Mouse (Mus musculus): ENCODE results near the gene Smad6. TPM values are rescaled to one million over a fixed set of nuclear protein-coding genes. Genes with fewer than 3 reads are reported as not detected.
A peak's percentile ranks its signal among the peaks of the same experiment; 100 is the strongest.

The Smad6 gene
- polyA plus RNA-seq, 1 experiment, result 2.0 TPM

- 45% methylated on average over 9 of the region's 9 CpGs for WGBS
- H3K27me3 ChIP-seq (ENCODE audit: control insufficient read depth, insufficient read depth, low read length), result no peaks in the 10 kb centered on the region
- TF ChIP-seq CTCF (IDR thresholded peaks at IDR 0.05; ENCODE audit: borderline replicate concordance, insufficient read depth, low read depth, low read length), result no peak
- TF ChIP-seq POLR2A (IDR thresholded peaks at IDR 0.05; ENCODE audit: borderline replicate concordance, insufficient read depth, low read length), result no peak
Measured at GRCm38 (mm10) chr9:64055162-64055561, 33.3 kb upstream of the Smad6 start.

GRCm38 (mm10) chr9:64053786-64054185 is 31.9 kb upstream of the Smad6 start:
- 67% methylated on average over 4 of the region's 4 CpGs for WGBS
- no peak for DNase-seq
- Histone ChIP-seq H3K27ac (ENCODE audit: insufficient read depth, low read length) (no peak overlapping the region), H3K27me3 (ENCODE audit: control insufficient read depth, insufficient read depth, low read length) (no peaks in the 10 kb centered on the region), H3K4me3 (replicated peaks; ENCODE audit: insufficient read depth, low read depth, low read length) (no peak overlapping the region), H3K4me1 (ENCODE audit: control insufficient read depth, insufficient read depth, low read length) (no peaks in the 10 kb centered on the region)
- TF ChIP-seq CTCF (IDR thresholded peaks at IDR 0.05; ENCODE audit: borderline replicate concordance, insufficient read depth, low read depth, low read length) (no peak), POLR2A (IDR thresholded peaks at IDR 0.05; ENCODE audit: borderline replicate concordance, insufficient read depth, low read length) (no peak)

More at GRCm38 (mm10) chr9:64055162-64055561, 33.3 kb upstream of the Smad6 start:
- Histone ChIP-seq H3K4me1 (ENCODE audit: control insufficient read depth, insufficient read depth, low read length) (no peaks in the 10 kb centered on the region), H3K4me3 (replicated peaks; ENCODE audit: insufficient read depth, low read depth, low read length) (no peak overlapping the region), H3K27ac (ENCODE audit: insufficient read depth, low read length) (no peak overlapping the region)
- DNase-seq, result no peak

- WGBS, result 94% methylated on average over 2 of the region's 2 CpGs
- H3K27ac ChIP-seq (ENCODE audit: insufficient read depth, low read length), result no peak overlapping the region
- no peak overlapping the region for H3K4me3 ChIP-seq (replicated peaks; ENCODE audit: insufficient read depth, low read depth, low read length)
- H3K27me3 ChIP-seq (ENCODE audit: control insufficient read depth, insufficient read depth, low read length), result no peaks in the 10 kb centered on the region
- no peak for DNase-seq
- TF ChIP-seq CTCF (IDR thresholded peaks at IDR 0.05; ENCODE audit: borderline replicate concordance, insufficient read depth, low read depth, low read length), result no peak
- no peak for TF ChIP-seq POLR2A (IDR thresholded peaks at IDR 0.05; ENCODE audit: borderline replicate concordance, insufficient read depth, low read length)
- no peaks in the 10 kb centered on the region for H3K4me1 ChIP-seq (ENCODE audit: control insufficient read depth, insufficient read depth, low read length)
Measured at GRCm38 (mm10) chr9:64051241-64051640, 29.4 kb upstream of the Smad6 start.

- no peak for DNase-seq
- no peaks in the 10 kb centered on the region for H3K4me1 ChIP-seq (ENCODE audit: control insufficient read depth, insufficient read depth, low read length)
- no peak overlapping the region for H3K27ac ChIP-seq (ENCODE audit: insufficient read depth, low read length)
- WGBS, result 41% methylated on average over 8 of the region's 8 CpGs
- no peak for TF ChIP-seq CTCF (IDR thresholded peaks at IDR 0.05; ENCODE audit: borderline replicate concordance, insufficient read depth, low read depth, low read length)
- no peak for TF ChIP-seq POLR2A (IDR thresholded peaks at IDR 0.05; ENCODE audit: borderline replicate concordance, insufficient read depth, low read length)
- H3K4me3 ChIP-seq (replicated peaks; ENCODE audit: insufficient read depth, low read depth, low read length), result no peak overlapping the region
- no peaks in the 10 kb centered on the region for H3K27me3 ChIP-seq (ENCODE audit: control insufficient read depth, insufficient read depth, low read length)
Measured at GRCm38 (mm10) chr9:64050513-64051065, 28.7 kb upstream of the Smad6 start.

- peak overlapping the region; percentile 35 for H3K4me3 ChIP-seq (replicated peaks; ENCODE audit: insufficient read depth, low read depth, low read length)
- TF ChIP-seq POLR2A (IDR thresholded peaks at IDR 0.05; ENCODE audit: borderline replicate concordance, insufficient read depth, low read length) (no peak), CTCF (IDR thresholded peaks at IDR 0.05; ENCODE audit: borderline replicate concordance, insufficient read depth, low read depth, low read length) (no peak)
- no peak overlapping the region for H3K27ac ChIP-seq (ENCODE audit: insufficient read depth, low read length)
- no peaks in the 10 kb centered on the region for H3K27me3 ChIP-seq (ENCODE audit: control insufficient read depth, insufficient read depth, low read length)
- 19% methylated on average over 32 of the region's 32 CpGs for WGBS
- peak; percentile 51 to 63 for DNase-seq
- H3K4me1 ChIP-seq (ENCODE audit: control insufficient read depth, insufficient read depth, low read length), result no peaks in the 10 kb centered on the region
Measured at GRCm38 (mm10) chr9:64049471-64050380, 27.9 kb upstream of the Smad6 start.

- TF ChIP-seq CTCF (IDR thresholded peaks at IDR 0.05; ENCODE audit: borderline replicate concordance, insufficient read depth, low read depth, low read length), result no peak
- no peak for TF ChIP-seq POLR2A (IDR thresholded peaks at IDR 0.05; ENCODE audit: borderline replicate concordance, insufficient read depth, low read length)
- no peak overlapping the region for H3K4me3 ChIP-seq (replicated peaks; ENCODE audit: insufficient read depth, low read depth, low read length)
- H3K4me1 ChIP-seq (ENCODE audit: control insufficient read depth, insufficient read depth, low read length), result no peaks in the 10 kb centered on the region; the same call in 1 of the 2 replicates
- no peak overlapping the region for H3K27ac ChIP-seq (ENCODE audit: insufficient read depth, low read length)
- 45% methylated on average over 14 of the region's 14 CpGs for WGBS
- no peaks in the 10 kb centered on the region for H3K27me3 ChIP-seq (ENCODE audit: control insufficient read depth, insufficient read depth, low read length)
- DNase-seq, result no peak
Measured at GRCm38 (mm10) chr9:64045117-64045890, 23.4 kb upstream of the Smad6 start.

GRCm38 (mm10) chr9:64044343-64044742 is 22.5 kb upstream of the Smad6 start:
- H3K4me1 ChIP-seq (ENCODE audit: control insufficient read depth, insufficient read depth, low read length), result no peaks in the 10 kb centered on the region; the same call in 1 of the 2 replicates
- no peak for DNase-seq
- TF ChIP-seq POLR2A (IDR thresholded peaks at IDR 0.05; ENCODE audit: borderline replicate concordance, insufficient read depth, low read length) (no peak), CTCF (IDR thresholded peaks at IDR 0.05; ENCODE audit: borderline replicate concordance, insufficient read depth, low read depth, low read length) (no peak)
- 78% methylated on average over 8 of the region's 8 CpGs for WGBS
- no peaks in the 10 kb centered on the region for H3K27me3 ChIP-seq (ENCODE audit: control insufficient read depth, insufficient read depth, low read length)
- H3K4me3 ChIP-seq (replicated peaks; ENCODE audit: insufficient read depth, low read depth, low read length), result no peak overlapping the region
- no peak overlapping the region for H3K27ac ChIP-seq (ENCODE audit: insufficient read depth, low read length)
